Mouse (Mus musculus): Measurements from ENCODE around the gene Irf2.
"Not testable (repeated sequence)": the region's sequence is repeated elsewhere in the genome, so short reads cannot be mapped to it uniquely, and the experiment has no call there.

Irf2 gene

DNA sequence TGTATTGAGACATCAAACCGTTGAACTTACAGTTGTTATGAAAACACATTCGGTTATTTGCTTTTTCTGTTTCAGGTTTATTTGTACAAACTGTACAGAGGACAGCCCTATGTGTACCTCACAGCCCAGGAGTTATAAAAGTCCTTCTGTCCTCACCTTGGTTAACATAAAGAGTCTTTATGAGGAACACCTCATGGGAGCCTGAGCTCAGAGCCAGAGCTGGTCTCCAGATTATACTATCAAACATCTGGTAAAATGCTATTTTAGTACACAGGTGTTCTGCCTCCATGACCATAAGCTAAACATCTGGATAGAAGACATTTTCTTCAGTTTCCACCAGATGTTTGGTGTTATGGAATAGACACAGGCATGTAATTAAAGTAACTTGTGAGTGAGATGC, 13.1 kb upstream of the Irf2 start:
- DNase-seq (ENCODE audit: low read depth), result no peak

- not testable (repeated sequence) for DNase-seq (ENCODE audit: low read depth)
These were observed 9.9 kb upstream of the Irf2 start for GRCm38 (mm10) chr8:46729671-46730070.

DNA sequence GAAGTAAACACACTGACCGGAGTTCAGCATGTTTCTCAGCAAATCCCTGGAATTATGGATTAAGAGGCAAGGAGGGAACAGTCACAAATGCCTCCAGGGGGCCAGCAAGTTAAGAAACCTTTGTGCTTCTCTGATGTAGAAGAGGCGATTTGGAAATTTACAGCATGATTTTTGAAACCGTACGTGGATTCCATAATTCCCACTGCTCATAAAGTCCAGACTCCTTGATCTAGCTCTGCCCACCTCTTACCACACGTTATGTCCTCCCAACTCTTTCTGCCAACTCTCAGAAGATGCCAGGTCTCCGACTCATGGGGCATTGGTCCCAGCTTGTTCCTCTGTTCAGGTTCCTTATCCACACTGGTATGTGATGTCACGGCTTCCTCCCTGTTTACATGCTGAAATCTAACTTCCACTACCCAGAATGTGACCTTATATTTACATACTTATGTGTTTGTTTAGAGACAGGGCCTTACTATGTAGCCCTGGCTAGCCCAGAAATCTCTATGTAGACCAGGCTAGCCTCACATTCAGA, 7.1 kb upstream of the Irf2 start:
- DNase-seq (ENCODE audit: low read depth), result no peak

DNA sequence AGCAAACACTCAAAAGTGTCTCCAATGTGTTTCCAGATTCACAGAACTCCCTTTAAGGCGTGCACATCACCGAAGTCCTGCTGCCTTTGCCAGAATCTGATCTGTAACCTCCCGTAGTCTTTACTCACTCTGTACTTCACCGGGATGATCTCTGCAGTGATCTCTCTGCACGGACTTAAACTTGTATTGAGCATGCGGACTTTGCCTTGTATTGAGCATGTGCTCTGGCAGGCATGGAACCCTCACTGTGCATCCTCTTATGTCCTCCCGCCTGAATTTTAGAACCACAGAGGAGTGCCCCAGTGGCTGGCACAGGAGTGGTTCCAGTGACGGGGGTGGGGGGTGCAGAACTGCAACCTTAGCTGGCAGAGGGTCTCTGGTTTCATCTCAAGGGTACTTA, 5.9 kb upstream of the Irf2 start:
- DNase-seq (ENCODE audit: low read depth), result no peak

GRCm38 (mm10) chr8:46735505-46735904, 4.0 kb upstream of the Irf2 start:
- no peak for DNase-seq (ENCODE audit: low read depth)

DNA sequence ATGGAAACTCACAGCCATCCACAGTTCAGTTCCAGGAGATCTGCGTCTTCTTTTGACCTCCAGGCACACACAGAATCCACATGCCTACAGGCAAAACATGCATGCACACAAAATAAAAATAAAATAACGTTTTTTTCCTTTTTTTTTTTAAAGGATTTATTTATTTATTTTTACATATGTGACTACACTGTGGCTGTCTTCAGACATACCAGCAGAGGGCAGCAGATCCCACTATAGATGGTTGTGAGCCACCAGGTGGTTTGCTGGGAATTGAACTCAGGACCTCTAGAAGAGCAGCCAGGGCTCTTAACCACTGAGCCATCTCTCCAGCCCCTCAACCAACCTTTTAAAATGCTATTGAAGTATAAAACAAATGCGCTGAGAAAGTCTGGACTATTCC, 3.3 kb upstream of the Irf2 start:
- peak; percentile 60 for DNase-seq (ENCODE audit: low read depth)

- DNase-seq (ENCODE audit: low read depth), result no peak
These were observed 2.1 kb upstream of the Irf2 start for GRCm38 (mm10) chr8:46737421-46737820.

DNA sequence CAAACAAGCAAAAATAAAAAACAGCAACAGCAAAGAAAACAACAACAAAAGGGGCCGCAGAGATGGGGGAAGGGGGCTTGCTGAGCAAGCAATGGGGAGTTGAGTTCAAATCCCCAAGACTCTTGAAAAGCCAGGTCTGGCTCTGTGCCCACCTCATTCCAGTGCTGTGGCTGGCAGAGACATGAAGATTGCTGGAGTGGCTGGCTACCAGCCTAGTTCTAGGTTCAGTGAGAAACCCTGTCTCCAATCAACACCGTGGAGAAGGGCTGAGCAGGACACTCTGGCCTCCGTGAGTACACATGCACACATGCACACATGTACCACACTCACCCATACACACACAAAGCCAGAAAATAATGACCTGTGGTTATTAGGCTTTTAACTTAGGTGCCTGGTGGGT, 1.6 kb upstream of the Irf2 start:
- peak; percentile 42 for DNase-seq (ENCODE audit: low read depth)

GRCm38 (mm10) chr8:46738601-46739000, 931 bp upstream of the Irf2 start:
- peak; percentile 56 for DNase-seq (ENCODE audit: low read depth)

DNA sequence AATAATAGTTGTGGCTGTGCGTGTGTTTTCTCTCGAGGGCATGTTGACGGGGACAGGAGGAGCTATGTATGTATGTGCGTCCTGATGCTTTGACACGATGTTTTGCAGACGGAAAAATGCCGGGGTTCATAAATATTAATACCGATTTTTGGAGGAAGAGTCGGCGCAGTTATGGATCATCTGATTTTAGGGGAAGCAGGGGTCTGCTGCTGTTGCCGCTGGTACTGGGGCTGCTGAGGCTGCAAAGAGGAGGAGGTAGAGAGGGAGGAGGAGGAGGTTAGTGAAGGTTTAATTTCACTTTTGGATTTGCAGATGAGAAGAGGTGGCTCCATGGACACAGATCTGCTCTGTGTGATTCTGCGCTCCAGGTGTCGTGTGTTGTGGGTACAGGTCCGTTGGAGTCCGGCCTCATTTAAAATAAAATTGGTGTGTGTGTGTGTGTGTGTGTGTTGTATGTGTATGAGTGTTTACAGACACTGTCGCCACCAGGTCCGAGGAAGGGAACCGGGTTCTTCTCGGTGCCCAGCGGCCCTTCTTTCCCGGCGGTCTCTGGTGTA, 502 bp downstream of the Irf2 start:
- no peak for DNase-seq (ENCODE audit: low read depth)

DNA sequence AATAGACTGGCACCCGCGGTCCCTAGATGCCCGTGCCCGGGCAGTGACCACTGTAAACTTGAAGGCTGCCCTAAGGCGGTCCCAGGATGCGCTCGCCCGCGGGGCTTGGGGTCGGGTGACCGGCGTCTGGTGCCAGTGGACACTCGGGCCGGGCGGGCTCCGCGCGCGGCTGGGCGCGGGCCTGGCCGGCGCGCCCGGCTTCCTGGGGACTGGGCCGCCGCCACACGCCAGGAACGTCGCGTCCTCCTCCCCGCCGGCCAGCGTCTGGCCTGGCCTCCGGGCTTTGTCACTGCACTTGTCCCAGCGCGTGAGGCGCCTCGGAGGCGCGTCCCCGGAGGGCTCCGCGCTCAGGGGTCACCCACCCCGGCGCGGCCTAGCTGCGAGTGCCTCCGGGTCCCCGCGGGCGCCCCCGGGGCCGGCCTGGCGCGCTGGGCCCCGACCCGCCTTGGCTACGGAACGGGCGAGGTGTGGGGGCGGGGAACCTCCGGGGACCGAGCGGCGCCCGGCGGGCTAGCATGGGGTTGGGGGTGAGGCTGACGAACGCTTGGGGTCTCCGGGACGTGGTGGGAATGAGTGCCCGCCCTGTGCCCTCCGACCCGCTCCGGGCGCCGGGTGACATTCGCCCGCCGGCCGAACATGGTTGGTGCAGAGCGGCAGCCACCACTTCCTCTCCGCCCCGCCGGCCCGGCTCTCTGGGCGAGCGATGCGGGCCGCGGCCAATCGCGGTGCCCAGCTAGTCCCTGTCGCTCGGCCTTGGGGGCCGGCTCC, 1.2 kb downstream of the Irf2 start:
- peak; percentile 79 for DNase-seq (ENCODE audit: low read depth)

- DNase-seq (ENCODE audit: low read depth), result peak; percentile 71
These were observed 1.8 kb downstream of the Irf2 start for GRCm38 (mm10) chr8:46741281-46741791.

DNA sequence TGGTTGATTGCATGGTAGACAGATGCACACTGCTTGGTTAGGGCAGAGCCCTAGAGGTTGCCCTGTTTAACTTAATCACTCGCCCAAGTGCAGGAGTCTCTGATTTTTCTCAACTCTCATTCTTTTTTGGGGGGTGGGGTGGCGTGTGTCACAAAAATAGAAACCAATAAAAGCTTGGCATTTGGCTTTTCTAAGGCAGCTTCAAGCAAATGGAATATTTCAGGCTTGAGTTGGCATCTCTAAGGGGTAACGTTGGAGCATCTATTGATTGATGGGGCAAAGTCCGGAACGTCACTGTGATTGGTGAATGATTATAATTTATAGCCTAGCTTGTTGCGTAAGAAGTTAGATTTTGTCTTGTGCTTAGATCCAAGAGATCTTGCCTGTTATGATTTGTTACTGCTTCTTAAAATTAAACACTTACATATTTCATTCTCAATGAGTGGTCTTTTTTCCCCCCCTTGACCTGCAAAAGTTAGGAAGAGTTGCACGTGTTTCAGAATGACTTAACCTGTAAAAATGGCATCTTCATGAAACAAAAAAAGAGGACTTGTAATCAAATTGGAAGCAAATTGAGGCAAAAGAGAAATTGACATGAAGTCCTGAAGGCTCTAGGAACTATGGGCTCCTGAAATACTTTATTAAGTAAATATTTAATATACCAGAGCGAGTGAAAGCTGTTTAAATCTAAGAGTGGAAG, 2.6 kb downstream of the Irf2 start:
- no peak for DNase-seq (ENCODE audit: low read depth)

GRCm38 (mm10) chr8:46742691-46743082, 3.2 kb downstream of the Irf2 start:
- no peak for DNase-seq (ENCODE audit: low read depth)

DNA sequence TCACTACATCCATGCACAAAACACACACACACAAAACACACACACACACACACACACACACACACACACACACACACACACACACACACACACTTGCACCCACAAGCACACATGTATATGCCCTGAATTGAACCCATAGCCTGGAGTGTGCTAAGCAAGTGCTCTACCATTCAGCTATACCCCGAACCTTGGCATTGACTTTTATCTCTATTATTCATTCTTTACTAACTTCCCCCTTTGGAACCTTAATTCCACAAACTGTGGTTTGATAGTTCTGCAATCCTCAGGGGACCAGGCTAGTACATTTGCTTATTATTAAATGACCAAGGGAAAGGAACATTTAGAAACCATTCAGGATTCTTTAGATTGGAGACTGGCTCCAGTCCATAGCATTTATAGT, 5.9 kb downstream of the Irf2 start:
- DNase-seq (ENCODE audit: low read depth), result no peak

GRCm38 (mm10) chr8:46747311-46747980, 7.9 kb downstream of the Irf2 start:
- peak; percentile 82 for DNase-seq (ENCODE audit: low read depth)

DNA sequence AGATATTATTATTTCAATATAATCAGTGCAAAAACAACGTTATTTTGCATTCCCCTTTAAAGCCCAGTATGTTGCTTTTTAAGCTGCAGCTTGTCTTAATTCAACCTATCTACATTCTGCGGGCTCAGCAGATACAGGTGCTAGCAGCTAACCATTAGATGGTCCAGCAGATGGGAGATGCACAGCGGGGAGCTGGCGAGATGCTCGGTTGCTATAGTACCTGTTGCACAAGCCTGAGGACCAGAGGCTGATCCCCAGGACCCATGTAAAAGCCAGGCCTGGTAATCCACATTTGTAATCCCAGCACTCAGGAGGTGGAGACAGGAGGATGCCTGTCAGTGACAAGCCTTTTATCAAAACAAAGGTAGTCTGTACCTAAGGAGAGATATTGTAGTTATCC, 10.5 kb downstream of the Irf2 start:
- DNase-seq (ENCODE audit: low read depth), result no peak

DNA sequence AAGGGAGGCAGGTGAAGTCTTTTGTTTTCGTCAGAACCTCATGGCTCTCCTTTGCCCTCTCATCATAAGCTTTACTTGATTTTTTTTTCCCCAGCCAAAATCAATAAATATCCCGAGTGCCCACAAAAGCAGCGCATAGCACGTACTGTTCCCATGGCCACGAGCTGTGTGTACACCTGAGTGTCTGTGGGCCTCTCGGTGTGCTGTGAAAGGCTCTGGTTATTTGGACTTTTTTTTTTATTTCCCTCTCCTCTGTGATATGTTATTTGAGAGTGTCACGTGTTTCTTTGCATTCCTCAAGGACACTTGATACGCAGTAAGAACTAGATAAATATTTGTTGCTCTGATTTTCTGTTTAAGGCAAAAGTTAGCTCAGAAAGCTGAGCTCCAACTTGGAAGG, 11.0 kb downstream of the Irf2 start:
- no peak for DNase-seq (ENCODE audit: low read depth)

- no peak for DNase-seq (ENCODE audit: low read depth)
These were observed 11.6 kb downstream of the Irf2 start for GRCm38 (mm10) chr8:46751151-46751550.

GRCm38 (mm10) chr8:46752986-46753385, 13.5 kb downstream of the Irf2 start:
- DNase-seq (ENCODE audit: low read depth), result peak; percentile 69

- DNase-seq (ENCODE audit: low read depth), result no peak
These were observed 14.8 kb downstream of the Irf2 start for GRCm38 (mm10) chr8:46754355-46754754.

DNA sequence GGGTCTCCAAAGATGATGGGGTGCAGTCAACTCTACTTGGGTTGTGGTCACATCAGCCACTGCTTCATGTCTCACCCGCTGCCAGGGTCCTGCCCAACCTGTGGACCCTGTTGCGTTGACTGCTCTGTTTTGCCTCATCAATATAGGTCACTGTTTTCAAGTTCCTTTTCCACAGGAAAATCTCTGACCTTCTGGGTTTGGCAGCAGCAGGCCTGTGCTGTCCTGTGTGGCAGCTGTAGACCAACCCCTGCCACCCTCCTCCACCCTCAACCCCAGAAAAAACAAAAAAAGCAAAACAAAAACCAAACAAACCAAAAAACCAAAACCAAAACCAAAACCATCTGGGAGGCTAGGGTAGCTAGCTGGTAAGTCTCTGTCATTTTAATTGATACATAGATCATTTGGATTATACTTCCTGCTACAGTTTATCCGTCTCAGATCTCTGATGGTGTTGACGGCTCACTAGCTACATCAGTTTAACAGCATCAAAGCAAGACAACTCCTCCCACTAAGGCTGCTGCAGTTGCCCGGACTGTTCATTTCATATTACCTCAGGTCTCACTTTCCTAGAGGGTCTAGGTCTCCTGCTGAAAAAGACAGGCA, 16.3 kb downstream of the Irf2 start:
- DNase-seq (ENCODE audit: low read depth), result peak; percentile 88
